Mouse (Mus musculus): ENCODE measurements around the gene Per1. TPM values are rescaled to one million over a fixed set of nuclear protein-coding genes. Genes with fewer than 3 reads are reported as not detected.
A peak's percentile ranks its signal among the peaks of the same experiment; 100 is the strongest.

Per1 gene
- polyA plus RNA-seq, 1 experiment: 42.3 TPM

- Histone ChIP-seq H3K36me3 (replicated peaks; ENCODE audit: low read length) (peaks cover 58% of the 10 kb centered on the region), H3K9me3 (no peaks in the 10 kb centered on the region), H3K27me3 (replicated peaks) (peaks cover 2% of the 10 kb centered on the region), H3K4me3 (replicated peaks) (no peak overlapping the region), H3K4me1 (peaks cover 85% of the 10 kb centered on the region)
- no peak for TF ChIP-seq FLI1 (IDR thresholded peaks at IDR 0.05; ENCODE audit: low read length)
- no peak for TF ChIP-seq GATA1 (IDR thresholded peaks at IDR 0.05; ENCODE audit: borderline replicate concordance, low read length)
Observed at GRCm38 (mm10) chr11:69109032-69109900, 14.2 kb downstream of the Per1 start.

DNA sequence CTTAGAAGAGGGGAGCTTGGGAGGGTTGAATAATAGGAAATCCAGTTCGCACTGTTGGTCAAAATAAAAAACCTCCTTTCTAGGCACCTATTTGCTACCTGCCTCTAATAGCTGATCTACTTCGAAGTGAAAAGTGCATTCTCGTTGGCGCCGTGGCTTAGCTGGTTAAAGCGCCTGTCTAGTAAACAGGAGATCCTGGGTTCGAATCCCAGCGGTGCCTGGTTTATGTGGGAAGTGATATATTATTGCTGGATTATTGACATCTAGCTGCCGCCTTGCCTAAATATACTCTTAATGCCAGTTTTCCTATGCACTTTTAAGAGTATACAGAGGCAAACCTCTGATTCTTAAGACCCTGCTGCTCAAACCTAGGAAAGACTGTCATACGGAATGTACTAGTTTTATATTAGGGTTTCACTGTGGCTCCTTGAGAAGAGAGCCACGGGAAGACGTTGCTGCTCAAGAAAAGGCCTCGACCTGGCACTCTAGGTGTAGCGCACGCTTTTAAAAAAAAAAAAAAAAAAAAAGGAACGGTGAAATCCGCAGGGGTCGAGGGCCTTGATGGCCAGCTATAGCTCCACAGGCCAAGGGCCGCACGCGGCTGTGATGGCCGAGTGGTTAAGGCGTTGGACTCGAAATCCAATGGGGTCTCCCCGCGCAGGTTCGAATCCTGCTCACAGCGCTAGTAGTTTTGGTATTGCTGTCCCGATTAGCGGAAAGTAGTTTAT, 15.5 kb downstream of the Per1 start:
- no peak for TF ChIP-seq GATA1 (IDR thresholded peaks at IDR 0.05; ENCODE audit: borderline replicate concordance, low read length)
- no peak for TF ChIP-seq FLI1 (IDR thresholded peaks at IDR 0.05; ENCODE audit: low read length)
- peaks cover 2% of the 10 kb centered on the region for H3K27me3 ChIP-seq (replicated peaks)
- peaks cover 46% of the 10 kb centered on the region for H3K36me3 ChIP-seq (replicated peaks; ENCODE audit: low read length)
- peaks cover 85% of the 10 kb centered on the region for H3K4me1 ChIP-seq
- H3K4me3 ChIP-seq (replicated peaks): peak overlapping the region; percentile 90
- no peaks in the 10 kb centered on the region for H3K9me3 ChIP-seq

- Histone ChIP-seq H3K4me1 (peaks cover 83% of the 10 kb centered on the region), H3K9me3 (no peaks in the 10 kb centered on the region), H3K4me3 (replicated peaks) (peak overlapping the region; percentile 90), H3K27me3 (replicated peaks) (peaks cover 2% of the 10 kb centered on the region), H3K36me3 (replicated peaks; ENCODE audit: low read length) (peaks cover 38% of the 10 kb centered on the region)
- no peak for TF ChIP-seq FLI1 (IDR thresholded peaks at IDR 0.05; ENCODE audit: low read length)
- TF ChIP-seq GATA1 (IDR thresholded peaks at IDR 0.05; ENCODE audit: borderline replicate concordance, low read length): no peak
Observed at GRCm38 (mm10) chr11:69111051-69111810, 16.2 kb downstream of the Per1 start.

GRCm38 (mm10) chr11:69111865-69112264, 16.8 kb downstream of the Per1 start:
- TF ChIP-seq FLI1 (IDR thresholded peaks at IDR 0.05; ENCODE audit: low read length) (no peak), GATA1 (IDR thresholded peaks at IDR 0.05; ENCODE audit: borderline replicate concordance, low read length) (no peak)
- Histone ChIP-seq H3K36me3 (replicated peaks; ENCODE audit: low read length) (peaks cover 32% of the 10 kb centered on the region), H3K4me3 (replicated peaks) (peak overlapping the region; percentile 33), H3K9me3 (no peaks in the 10 kb centered on the region), H3K27me3 (replicated peaks) (peaks cover 2% of the 10 kb centered on the region), H3K4me1 (peaks cover 87% of the 10 kb centered on the region)

GRCm38 (mm10) chr11:69114018-69114417, 19.0 kb downstream of the Per1 start:
- Histone ChIP-seq H3K4me3 (replicated peaks) (peak overlapping the region; percentile 53), H3K36me3 (replicated peaks; ENCODE audit: low read length) (peaks cover 10% of the 10 kb centered on the region), H3K4me1 (peaks cover 90% of the 10 kb centered on the region), H3K27me3 (replicated peaks) (peaks cover 2% of the 10 kb centered on the region), H3K9me3 (no peaks in the 10 kb centered on the region)
- TF ChIP-seq FLI1 (IDR thresholded peaks at IDR 0.05; ENCODE audit: low read length): no peak
- no peak for TF ChIP-seq GATA1 (IDR thresholded peaks at IDR 0.05; ENCODE audit: borderline replicate concordance, low read length)

DNA sequence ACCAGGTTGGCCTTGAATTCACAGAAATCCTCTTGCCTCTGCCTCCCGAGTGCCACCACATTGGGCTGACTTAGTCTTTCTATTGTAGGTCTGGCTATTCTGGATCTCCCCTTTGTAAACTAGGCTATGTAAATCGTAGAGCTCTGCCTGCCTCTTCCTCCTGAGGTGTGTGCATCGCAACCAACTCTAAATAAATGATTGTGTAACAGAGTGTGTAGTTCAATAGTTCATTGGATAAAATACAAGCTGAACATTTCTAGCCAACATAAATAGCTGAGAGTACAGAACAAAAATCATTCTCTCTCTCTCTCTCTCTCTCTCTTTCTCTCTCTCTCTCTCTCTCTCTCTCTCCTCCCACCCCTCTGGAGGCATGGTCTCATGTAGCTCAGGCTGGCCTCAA, 19.6 kb downstream of the Per1 start:
- Histone ChIP-seq H3K36me3 (replicated peaks; ENCODE audit: low read length) (peaks cover 4% of the 10 kb centered on the region), H3K4me1 (peaks cover 90% of the 10 kb centered on the region), H3K9me3 (no peaks in the 10 kb centered on the region), H3K27me3 (replicated peaks) (peaks cover 2% of the 10 kb centered on the region), H3K4me3 (replicated peaks) (no peak overlapping the region)
- TF ChIP-seq FLI1 (IDR thresholded peaks at IDR 0.05; ENCODE audit: low read length) (no peak), GATA1 (IDR thresholded peaks at IDR 0.05; ENCODE audit: borderline replicate concordance, low read length) (no peak)

DNA sequence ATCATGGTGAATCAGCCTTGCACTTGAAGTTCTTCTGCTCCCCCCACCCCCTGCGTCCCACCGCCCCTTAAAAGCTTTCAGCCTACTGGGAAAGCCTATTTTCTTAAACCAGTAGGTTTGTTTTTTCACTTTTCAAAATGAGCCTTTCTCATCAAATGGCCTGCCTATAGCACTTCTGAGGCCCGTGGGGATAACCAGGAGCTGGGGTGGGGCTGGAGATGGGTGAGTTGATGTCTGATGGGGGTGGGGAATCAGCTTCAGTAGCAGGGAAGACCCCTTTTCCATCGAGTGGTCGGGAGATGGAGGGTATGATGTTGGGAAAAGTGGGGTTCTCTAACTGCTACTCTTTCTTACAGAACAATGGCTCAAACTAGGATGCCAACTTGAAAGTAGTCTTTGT, 21.8 kb downstream of the Per1 start:
- peaks cover 90% of the 10 kb centered on the region for H3K4me1 ChIP-seq
- no peaks in the 10 kb centered on the region for H3K36me3 ChIP-seq (replicated peaks; ENCODE audit: low read length)
- peaks cover 5% of the 10 kb centered on the region for H3K27me3 ChIP-seq (replicated peaks)
- H3K9me3 ChIP-seq: no peaks in the 10 kb centered on the region
- TF ChIP-seq GATA1 (IDR thresholded peaks at IDR 0.05; ENCODE audit: borderline replicate concordance, low read length) (no peak), FLI1 (IDR thresholded peaks at IDR 0.05; ENCODE audit: low read length) (no peak)
- H3K4me3 ChIP-seq (replicated peaks): peak overlapping the region; percentile 96

DNA sequence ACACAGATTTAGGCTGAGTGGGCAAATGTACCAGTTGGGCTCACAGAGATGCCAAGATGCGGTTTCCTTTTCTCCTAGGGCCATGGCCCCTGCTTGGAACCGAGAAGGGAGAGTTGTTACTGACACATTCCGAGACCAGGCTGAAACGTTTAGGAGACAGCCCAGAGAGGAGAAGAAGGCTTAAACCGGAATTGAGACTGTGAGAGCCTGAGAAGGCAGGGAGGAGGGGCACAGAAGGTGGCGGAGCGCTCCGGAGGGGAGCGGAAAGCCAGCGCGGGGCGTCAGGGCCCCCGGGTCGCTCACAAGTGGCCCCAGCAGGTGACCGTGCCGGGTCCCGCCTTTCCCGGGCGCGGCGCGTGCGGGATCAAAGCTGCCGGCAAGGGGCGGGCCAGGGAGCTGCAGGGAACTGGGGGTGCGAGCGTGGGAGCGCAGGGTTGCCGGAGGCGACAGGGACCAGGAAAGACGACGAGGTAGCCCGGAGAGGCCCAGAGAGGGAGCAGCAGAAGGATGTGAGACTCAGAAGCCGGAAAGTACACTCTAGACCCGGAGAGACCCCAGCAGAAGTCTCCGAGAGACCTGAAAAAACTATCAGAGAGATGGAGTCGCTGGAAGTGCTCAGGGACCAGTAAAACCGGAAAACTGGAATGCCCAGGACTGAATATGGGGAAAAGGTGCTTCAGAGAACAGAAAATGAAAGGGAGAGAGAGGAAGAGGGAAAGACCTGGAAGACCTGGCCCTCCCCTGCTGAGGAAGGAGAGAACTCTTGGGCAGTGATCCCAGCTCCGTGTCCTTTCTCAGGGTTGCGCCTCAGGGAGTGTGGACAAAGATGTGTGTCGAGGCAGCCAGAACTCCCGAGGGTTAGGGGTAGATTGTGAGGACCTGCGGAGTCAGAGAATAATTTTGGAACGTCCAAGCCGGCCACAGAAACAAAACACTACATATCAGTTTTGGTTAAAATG, 23.0 kb downstream of the Per1 start:
- H3K9me3 ChIP-seq: no peaks in the 10 kb centered on the region
- TF ChIP-seq GATA1 (IDR thresholded peaks at IDR 0.05; ENCODE audit: borderline replicate concordance, low read length) (no peak), FLI1 (IDR thresholded peaks at IDR 0.05; ENCODE audit: low read length) (no peak)
- H3K4me1 ChIP-seq: peaks cover 79% of the 10 kb centered on the region
- peak overlapping the region; percentile 96 for H3K4me3 ChIP-seq (replicated peaks)
- peaks cover 3% of the 10 kb centered on the region for H3K27me3 ChIP-seq (replicated peaks)
- no peaks in the 10 kb centered on the region for H3K36me3 ChIP-seq (replicated peaks; ENCODE audit: low read length)
